Mouse (Mus musculus): Measurements from ENCODE around the gene Tmem132d.
"Not testable (repeated sequence)": the region's sequence is repeated elsewhere in the genome, so short reads cannot be mapped to it uniquely, and the experiment has no call there.

Gene Tmem132d

GRCm38 (mm10) chr5:128072616-128073015 lies 360.3 kb downstream of the Tmem132d start:
- DNase-seq: no peak

GRCm38 (mm10) chr5:128041781-128042180 lies 391.1 kb downstream of the Tmem132d start:
- no peak for DNase-seq

- no peak for DNase-seq
Observed at GRCm38 (mm10) chr5:128040036-128040435, 392.8 kb downstream of the Tmem132d start.

DNA sequence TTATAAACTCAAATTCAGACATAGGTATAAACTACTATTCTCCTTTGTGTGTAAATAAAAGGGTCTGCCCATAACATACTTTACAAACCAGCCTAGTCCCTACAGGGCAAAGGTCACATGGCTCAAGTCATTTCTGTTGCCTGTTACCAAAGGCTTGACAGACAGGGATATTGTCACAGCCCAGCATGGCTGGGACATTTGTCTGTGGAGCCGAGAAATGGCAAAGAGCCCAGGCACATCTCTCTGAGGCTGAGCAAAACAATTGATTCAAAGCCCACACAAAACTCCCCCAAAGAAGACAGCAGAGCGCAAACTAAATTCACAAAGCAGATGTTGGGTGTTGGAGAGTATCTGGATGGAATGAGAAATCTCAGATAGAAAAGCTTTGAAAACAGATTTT lies 405.8 kb downstream of the Tmem132d start:
- no peak for DNase-seq

GRCm38 (mm10) chr5:128004666-128005065 lies 428.2 kb downstream of the Tmem132d start:
- DNase-seq: peak; percentile 16

GRCm38 (mm10) chr5:127996526-127997245 lies 436.2 kb downstream of the Tmem132d start:
- no peak for DNase-seq

- DNase-seq: no peak
Observed at GRCm38 (mm10) chr5:127993460-127993859, 439.4 kb downstream of the Tmem132d start.

DNA sequence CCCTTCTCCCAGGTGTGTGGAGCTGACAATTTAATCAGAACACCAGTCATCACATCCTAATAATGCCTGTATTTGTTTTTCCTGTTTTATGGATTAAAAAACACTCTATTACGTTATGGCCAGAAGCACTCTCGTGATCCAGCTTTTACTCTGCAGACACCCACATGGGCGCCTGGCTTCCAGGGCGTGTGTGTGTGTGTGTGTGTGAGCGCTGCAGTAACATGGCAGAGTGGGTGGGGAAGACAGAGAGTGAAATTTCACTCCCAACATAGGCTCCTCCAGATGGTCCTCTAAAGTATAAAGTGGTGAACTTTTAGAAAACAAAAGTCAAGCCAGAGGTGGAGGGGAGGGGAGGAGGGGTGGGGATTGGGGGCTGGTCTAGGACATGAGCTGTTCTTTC lies 442.1 kb downstream of the Tmem132d start:
- no peak for DNase-seq

DNA sequence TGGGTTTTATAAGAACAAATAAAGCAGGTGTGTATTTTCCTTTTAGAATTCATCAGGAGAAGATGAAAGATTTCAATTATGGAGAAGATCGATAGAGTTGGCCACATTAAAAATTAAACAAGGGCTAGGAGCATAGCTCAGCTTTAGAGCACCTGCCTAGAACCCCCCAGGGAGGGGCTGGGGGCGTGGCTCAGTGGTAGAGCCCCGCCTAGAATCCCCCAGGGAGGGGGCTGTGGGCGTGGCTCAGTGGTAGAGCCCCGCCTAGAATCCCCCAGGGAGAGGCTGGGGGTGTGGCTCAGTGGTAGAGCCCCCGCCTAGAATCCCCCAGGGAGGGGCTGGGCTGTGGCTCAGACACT lies 452.9 kb downstream of the Tmem132d start:
- not testable (repeated sequence) for DNase-seq

DNA sequence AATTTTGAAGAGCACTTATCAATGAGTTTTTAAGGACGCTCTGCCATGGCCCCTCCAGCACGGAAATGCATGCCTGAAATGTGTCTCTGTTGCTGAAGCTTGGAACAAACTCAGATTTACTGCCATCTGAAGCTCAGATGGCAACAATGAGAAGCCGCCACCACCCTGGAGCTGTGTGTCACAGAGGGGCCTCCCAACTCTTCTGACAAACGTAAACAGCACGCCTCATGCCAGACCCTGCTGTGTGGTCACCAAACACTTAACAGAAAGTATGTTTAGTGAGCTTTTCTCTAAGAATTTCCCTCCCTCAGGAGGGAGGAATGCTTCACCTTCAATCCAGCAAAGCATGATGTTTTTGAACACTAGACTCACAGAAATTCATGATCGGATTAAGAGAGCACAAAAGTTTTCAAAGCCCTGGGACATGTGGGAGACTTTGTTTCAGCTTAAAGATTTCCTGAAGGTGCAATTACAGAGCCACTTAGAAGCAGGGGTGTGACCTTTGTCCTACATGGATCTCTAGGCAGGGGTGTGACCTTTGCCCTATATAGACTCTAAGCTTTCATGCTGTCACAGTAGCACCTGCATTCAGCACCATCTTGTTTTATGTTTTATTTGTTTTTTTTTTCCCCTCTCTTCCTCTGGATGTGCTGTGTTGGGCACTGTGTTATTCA lies 453.4 kb downstream of the Tmem132d start:
- peak; percentile 4 for DNase-seq

GRCm38 (mm10) chr5:127976661-127977060 lies 456.2 kb downstream of the Tmem132d start:
- peak; percentile 36 for DNase-seq

- no peak for DNase-seq
Observed at GRCm38 (mm10) chr5:127965700-127966099, 467.2 kb downstream of the Tmem132d start.

- DNase-seq: no peak
Observed at GRCm38 (mm10) chr5:127962656-127963055, 470.2 kb downstream of the Tmem132d start.

DNA sequence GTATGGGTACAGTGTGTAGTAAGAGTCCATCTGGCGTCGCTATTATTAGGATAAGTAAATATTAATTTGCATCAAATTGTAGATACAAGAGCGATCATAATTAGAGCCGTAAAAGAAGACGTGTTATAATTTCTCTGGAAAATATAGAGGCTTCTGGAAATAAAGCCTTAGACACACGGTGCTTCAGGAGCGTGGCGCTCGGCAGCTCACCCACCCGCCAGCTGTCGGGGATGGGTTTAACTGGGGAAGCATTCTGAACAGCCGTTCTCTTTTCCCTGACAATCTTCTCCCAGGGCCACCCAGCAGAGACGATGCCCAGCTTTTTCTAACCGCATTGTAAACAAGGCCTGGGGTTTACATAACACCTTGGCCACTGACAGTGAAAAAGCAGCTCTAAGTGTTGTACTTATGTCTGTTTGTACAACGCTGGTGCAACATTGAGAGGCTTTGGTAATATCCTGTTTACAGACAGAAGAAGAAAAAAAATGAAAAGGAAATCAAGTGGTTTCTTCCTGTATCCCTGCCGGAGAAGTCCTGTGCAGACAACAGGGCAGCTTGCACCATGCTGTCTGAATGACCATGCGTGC lies 476.3 kb downstream of the Tmem132d start:
- peak; percentile 37 for DNase-seq

- DNase-seq: no peak
Observed at GRCm38 (mm10) chr5:127954231-127954790, 478.6 kb downstream of the Tmem132d start.

GRCm38 (mm10) chr5:127952800-127953199 lies 480.1 kb downstream of the Tmem132d start:
- no peak for DNase-seq

DNA sequence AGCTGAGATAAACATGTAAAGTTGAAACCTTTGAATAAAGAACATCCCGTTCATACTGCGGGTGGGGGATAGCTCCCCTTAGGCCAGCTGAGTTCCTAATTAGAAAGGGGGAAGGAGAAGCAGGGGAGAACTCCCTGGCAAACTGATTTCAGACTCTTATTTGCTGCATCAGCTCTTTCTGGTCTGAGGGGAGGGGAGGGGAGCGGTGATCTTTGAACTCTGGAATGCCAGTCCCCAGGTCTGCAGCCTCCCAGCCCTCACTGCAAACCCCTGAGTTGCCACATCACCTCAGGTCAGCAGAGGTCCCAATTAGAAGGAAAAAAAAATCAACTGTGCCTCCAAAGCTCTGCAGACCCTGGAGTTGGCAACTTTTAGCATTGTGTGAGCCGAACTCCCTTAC lies 482.3 kb downstream of the Tmem132d start:
- DNase-seq: no peak

DNA sequence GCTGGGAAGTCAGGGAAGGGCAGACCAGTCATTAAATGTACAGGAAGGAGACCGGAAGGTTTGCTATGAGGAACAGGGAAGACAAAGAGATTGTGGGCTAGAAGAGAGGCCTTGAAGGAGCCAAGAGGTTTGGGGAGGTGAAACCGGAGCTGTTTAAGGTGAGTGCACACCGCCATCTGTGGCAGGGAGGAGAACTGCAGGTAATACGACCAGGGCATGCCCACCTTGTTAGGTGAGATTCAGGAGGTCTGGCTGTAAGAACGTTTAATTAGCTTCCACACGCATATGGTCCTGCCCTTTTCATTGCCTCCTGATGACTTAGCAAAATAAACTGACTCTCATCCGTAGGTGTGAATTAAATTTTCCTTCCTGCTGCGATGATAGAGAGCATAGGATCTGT lies 485.6 kb downstream of the Tmem132d start:
- DNase-seq: peak; percentile 48

GRCm38 (mm10) chr5:127942171-127942570 lies 490.7 kb downstream of the Tmem132d start:
- DNase-seq: not testable (repeated sequence)

- DNase-seq: no peak
Observed at GRCm38 (mm10) chr5:127937914-127938313, 495.0 kb downstream of the Tmem132d start.

DNA sequence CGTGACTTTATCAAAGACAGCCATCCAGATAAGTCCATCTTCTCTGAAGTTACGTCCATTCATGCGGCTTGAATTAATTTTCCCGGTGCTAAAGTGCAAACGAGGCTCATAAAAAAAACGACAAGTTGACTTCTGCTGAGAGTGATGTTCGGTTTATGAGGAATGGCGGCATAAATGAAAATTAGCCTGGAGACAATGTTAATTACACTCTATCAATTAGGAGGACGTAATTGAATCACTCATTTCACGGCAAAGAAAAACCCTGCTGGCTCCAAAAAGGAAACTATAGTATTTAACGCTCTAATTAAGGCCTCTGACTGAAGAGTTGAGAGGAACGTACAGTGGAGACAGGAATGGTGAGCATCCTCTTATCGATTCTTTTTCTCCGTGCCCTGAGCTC lies 503.2 kb downstream of the Tmem132d start:
- peak; percentile 58 for DNase-seq

GRCm38 (mm10) chr5:127926686-127927085 lies 506.2 kb downstream of the Tmem132d start:
- DNase-seq: no peak

- DNase-seq: peak; percentile 84
Observed at GRCm38 (mm10) chr5:127924106-127924505, 508.8 kb downstream of the Tmem132d start.

DNA sequence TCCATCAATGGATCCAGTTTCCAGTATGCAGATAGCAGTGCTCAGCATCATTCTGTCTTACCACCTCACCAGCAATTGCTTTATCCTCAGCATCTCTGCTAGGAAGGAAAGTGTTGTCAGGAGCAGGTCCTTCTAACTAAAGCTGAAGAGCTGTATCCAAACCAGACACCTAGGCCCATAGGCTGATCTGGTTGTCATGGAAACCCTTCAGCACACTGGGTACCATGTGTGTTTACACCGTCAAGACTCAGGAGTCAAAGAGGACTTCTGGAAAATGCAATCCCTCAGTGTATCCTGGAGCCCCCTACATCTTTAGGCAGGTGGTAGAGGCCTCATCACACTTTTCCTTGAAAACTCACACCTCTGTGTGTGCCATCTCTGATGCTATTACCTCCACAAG lies 513.7 kb downstream of the Tmem132d start:
- no peak for DNase-seq
